Mouse (Mus musculus): Measurements from ENCODE around the gene BC005561. TPM values are rescaled to one million over a fixed set of nuclear protein-coding genes. Genes with fewer than 3 reads are reported as not detected.
A peak's percentile ranks its signal among the peaks of the same experiment; 100 is the strongest.

BC005561 gene
- polyA plus RNA-seq, 1 experiment from 2014 or later = 16.7 TPM

- Histone ChIP-seq H3K27ac (replicated peaks; ENCODE audit: low read depth, low read length) (no peak overlapping the region), H3K4me1 (ENCODE audit: control insufficient read depth, insufficient read depth, low read length) (no peaks in the 10 kb centered on the region), H3K27me3 (ENCODE audit: control insufficient read depth, insufficient read depth, low read length) (no peaks in the 10 kb centered on the region), H3K9ac (replicated peaks; ENCODE audit: low read length) (no peak overlapping the region), H3K36me3 (replicated peaks; ENCODE audit: control insufficient read depth, insufficient read depth, low read depth, low read length) (no peaks in the 10 kb centered on the region; the same call in none of the 2 replicates), H3K4me2 (ENCODE audit: low read depth, low read length) (no peak overlapping the region), H3K4me3 (ENCODE audit: low read depth, low read length) (no peak overlapping the region), H3K9me3 (replicated peaks; ENCODE audit: control insufficient read depth, low read length) (no peaks in the 10 kb centered on the region)
- 96% methylated on average over 16 of the region's 16 CpGs for WGBS
- DNase-seq (ENCODE audit: low spot score) (no peak), ATAC-seq (replicated peaks; ENCODE audit: insufficient number of reproducible peaks, low FRiP score, low TSS enrichment, low read depth) (no peak)
Observed at GRCm38 (mm10) chr5:104466816-104467215, 41.3 kb upstream of the BC005561 start.

GRCm38 (mm10) chr5:104468586-104468985 is 39.6 kb upstream of the BC005561 start:
- Histone ChIP-seq H3K4me3 (ENCODE audit: low read depth, low read length) (no peak overlapping the region), H3K9ac (replicated peaks; ENCODE audit: low read length) (no peak overlapping the region), H3K9me3 (replicated peaks; ENCODE audit: control insufficient read depth, low read length) (no peaks in the 10 kb centered on the region), H3K36me3 (replicated peaks; ENCODE audit: control insufficient read depth, insufficient read depth, low read depth, low read length) (peaks cover 6% of the 10 kb centered on the region), H3K4me2 (ENCODE audit: low read depth, low read length) (no peak overlapping the region), H3K4me1 (ENCODE audit: control insufficient read depth, insufficient read depth, low read length) (no peaks in the 10 kb centered on the region), H3K27me3 (ENCODE audit: control insufficient read depth, insufficient read depth, low read length) (no peaks in the 10 kb centered on the region), H3K27ac (replicated peaks; ENCODE audit: low read depth, low read length) (no peak overlapping the region)
- ATAC-seq (replicated peaks; ENCODE audit: insufficient number of reproducible peaks, low FRiP score, low TSS enrichment, low read depth) (no peak), DNase-seq (ENCODE audit: low spot score) (no peak)
- 87% methylated on average over 5 of the region's 5 CpGs for WGBS

- H3K9me3 ChIP-seq (replicated peaks; ENCODE audit: control insufficient read depth, low read length) = no peaks in the 10 kb centered on the region
- H3K9ac ChIP-seq (replicated peaks; ENCODE audit: low read length) = no peak overlapping the region
- no peak overlapping the region for H3K4me3 ChIP-seq (ENCODE audit: low read depth, low read length)
- DNase-seq (ENCODE audit: low spot score) (no peak), ATAC-seq (replicated peaks; ENCODE audit: insufficient number of reproducible peaks, low FRiP score, low TSS enrichment, low read depth) (no peak)
- H3K27ac ChIP-seq (replicated peaks; ENCODE audit: low read depth, low read length) = no peak overlapping the region
- no peaks in the 10 kb centered on the region for H3K27me3 ChIP-seq (ENCODE audit: control insufficient read depth, insufficient read depth, low read length)
- H3K4me2 ChIP-seq (ENCODE audit: low read depth, low read length) = no peak overlapping the region
- H3K4me1 ChIP-seq (ENCODE audit: control insufficient read depth, insufficient read depth, low read length) = no peaks in the 10 kb centered on the region
- WGBS = 91% methylated on average over 5 of the region's 5 CpGs
- peaks cover 6% of the 10 kb centered on the region for H3K36me3 ChIP-seq (replicated peaks; ENCODE audit: control insufficient read depth, insufficient read depth, low read depth, low read length)
Observed at GRCm38 (mm10) chr5:104470981-104471391, 37.2 kb upstream of the BC005561 start.

GRCm38 (mm10) chr5:104472371-104472770 is 35.8 kb upstream of the BC005561 start:
- peaks cover 6% of the 10 kb centered on the region for H3K36me3 ChIP-seq (replicated peaks; ENCODE audit: control insufficient read depth, insufficient read depth, low read depth, low read length)
- H3K27me3 ChIP-seq (ENCODE audit: control insufficient read depth, insufficient read depth, low read length) = no peaks in the 10 kb centered on the region
- H3K9ac ChIP-seq (replicated peaks; ENCODE audit: low read length) = no peak overlapping the region
- no peak overlapping the region for H3K4me2 ChIP-seq (ENCODE audit: low read depth, low read length)
- no peak overlapping the region for H3K27ac ChIP-seq (replicated peaks; ENCODE audit: low read depth, low read length)
- peak; percentile 25 for DNase-seq (ENCODE audit: low spot score)
- no peaks in the 10 kb centered on the region for H3K9me3 ChIP-seq (replicated peaks; ENCODE audit: control insufficient read depth, low read length)
- H3K4me1 ChIP-seq (ENCODE audit: control insufficient read depth, insufficient read depth, low read length) = no peaks in the 10 kb centered on the region
- 97% methylated on average over 8 of the region's 8 CpGs for WGBS
- 0 out of 2 replicates have a peak, but pooled peaks have one; percentile 34 for ATAC-seq (replicated peaks; ENCODE audit: insufficient number of reproducible peaks, low FRiP score, low TSS enrichment, low read depth)
- no peak overlapping the region for H3K4me3 ChIP-seq (ENCODE audit: low read depth, low read length)

- WGBS = 81% methylated on average over 7 of the region's 7 CpGs
- no peak overlapping the region for H3K4me2 ChIP-seq (ENCODE audit: low read depth, low read length)
- no peak overlapping the region for H3K4me3 ChIP-seq (ENCODE audit: low read depth, low read length)
- no peak for DNase-seq (ENCODE audit: low spot score)
- peaks cover 2% of the 10 kb centered on the region; the same call in 1 of the 2 replicates for H3K36me3 ChIP-seq (replicated peaks; ENCODE audit: control insufficient read depth, insufficient read depth, low read depth, low read length)
- no peak overlapping the region for H3K9ac ChIP-seq (replicated peaks; ENCODE audit: low read length)
- H3K27ac ChIP-seq (replicated peaks; ENCODE audit: low read depth, low read length) = no peak overlapping the region
- no peaks in the 10 kb centered on the region for H3K9me3 ChIP-seq (replicated peaks; ENCODE audit: control insufficient read depth, low read length)
- H3K4me1 ChIP-seq (ENCODE audit: control insufficient read depth, insufficient read depth, low read length) = no peaks in the 10 kb centered on the region
- H3K27me3 ChIP-seq (ENCODE audit: control insufficient read depth, insufficient read depth, low read length) = no peaks in the 10 kb centered on the region
- no peak for ATAC-seq (replicated peaks; ENCODE audit: insufficient number of reproducible peaks, low FRiP score, low TSS enrichment, low read depth)
Observed at GRCm38 (mm10) chr5:104480367-104480766, 27.8 kb upstream of the BC005561 start.

GRCm38 (mm10) chr5:104482856-104483255 is 25.3 kb upstream of the BC005561 start:
- no peaks in the 10 kb centered on the region for H3K4me1 ChIP-seq (ENCODE audit: control insufficient read depth, insufficient read depth, low read length)
- no peak overlapping the region for H3K4me2 ChIP-seq (ENCODE audit: low read depth, low read length)
- no peak overlapping the region for H3K4me3 ChIP-seq (ENCODE audit: low read depth, low read length)
- H3K27ac ChIP-seq (replicated peaks; ENCODE audit: low read depth, low read length) = no peak overlapping the region
- H3K36me3 ChIP-seq (replicated peaks; ENCODE audit: control insufficient read depth, insufficient read depth, low read depth, low read length) = peaks cover 2% of the 10 kb centered on the region; the same call in 1 of the 2 replicates
- WGBS = 86% methylated on average over 8 of the region's 8 CpGs
- ATAC-seq (replicated peaks; ENCODE audit: insufficient number of reproducible peaks, low FRiP score, low TSS enrichment, low read depth) (no peak), DNase-seq (ENCODE audit: low spot score) (no peak)
- H3K9ac ChIP-seq (replicated peaks; ENCODE audit: low read length) = no peak overlapping the region
- no peaks in the 10 kb centered on the region for H3K9me3 ChIP-seq (replicated peaks; ENCODE audit: control insufficient read depth, low read length)
- H3K27me3 ChIP-seq (ENCODE audit: control insufficient read depth, insufficient read depth, low read length) = no peaks in the 10 kb centered on the region

GRCm38 (mm10) chr5:104491561-104491960 is 16.6 kb upstream of the BC005561 start:
- no peak overlapping the region for H3K4me3 ChIP-seq (ENCODE audit: low read depth, low read length)
- H3K4me2 ChIP-seq (ENCODE audit: low read depth, low read length) = no peak overlapping the region
- no peaks in the 10 kb centered on the region; the same call in none of the 2 replicates for H3K36me3 ChIP-seq (replicated peaks; ENCODE audit: control insufficient read depth, insufficient read depth, low read depth, low read length)
- H3K9ac ChIP-seq (replicated peaks; ENCODE audit: low read length) = no peak overlapping the region
- no peaks in the 10 kb centered on the region for H3K9me3 ChIP-seq (replicated peaks; ENCODE audit: control insufficient read depth, low read length)
- WGBS = 86% methylated on average over 5 of the region's 5 CpGs
- no peak for ATAC-seq (replicated peaks; ENCODE audit: insufficient number of reproducible peaks, low FRiP score, low TSS enrichment, low read depth)
- no peaks in the 10 kb centered on the region for H3K27me3 ChIP-seq (ENCODE audit: control insufficient read depth, insufficient read depth, low read length)
- no peaks in the 10 kb centered on the region for H3K4me1 ChIP-seq (ENCODE audit: control insufficient read depth, insufficient read depth, low read length)
- DNase-seq (ENCODE audit: low spot score) = no peak
- no peak overlapping the region for H3K27ac ChIP-seq (replicated peaks; ENCODE audit: low read depth, low read length)

- H3K36me3 ChIP-seq (replicated peaks; ENCODE audit: control insufficient read depth, insufficient read depth, low read depth, low read length) = 0 out of 2 replicates have a peak, but pooled peaks cover 2% of the 10 kb centered on the region
- ATAC-seq (replicated peaks; ENCODE audit: insufficient number of reproducible peaks, low FRiP score, low TSS enrichment, low read depth) (no peak), DNase-seq (ENCODE audit: low spot score) (no peak)
- 93% methylated on average over 2 of the region's 2 CpGs for WGBS
- no peak overlapping the region for H3K4me3 ChIP-seq (ENCODE audit: low read depth, low read length)
- no peak overlapping the region for H3K9ac ChIP-seq (replicated peaks; ENCODE audit: low read length)
- H3K4me1 ChIP-seq (ENCODE audit: control insufficient read depth, insufficient read depth, low read length) = no peaks in the 10 kb centered on the region
- H3K9me3 ChIP-seq (replicated peaks; ENCODE audit: control insufficient read depth, low read length) = no peaks in the 10 kb centered on the region
- no peaks in the 10 kb centered on the region for H3K27me3 ChIP-seq (ENCODE audit: control insufficient read depth, insufficient read depth, low read length)
- no peak overlapping the region for H3K4me2 ChIP-seq (ENCODE audit: low read depth, low read length)
- H3K27ac ChIP-seq (replicated peaks; ENCODE audit: low read depth, low read length) = no peak overlapping the region
Observed at GRCm38 (mm10) chr5:104504883-104505282, 3.3 kb upstream of the BC005561 start.

All from embryonic facial prominence, embryonic 11.5 days (tissue).